Mouse (Mus musculus): ENCODE data around the gene Slc35f3.

Gene Slc35f3

GRCm38 (mm10) chr8:126326731-126327130 lies 28.4 kb downstream of the Slc35f3 start:
- intact Hi-C loops (cut with DNase I), result no loop called here

- intact Hi-C loops (cut with DNase I), result no loop called here
Measured at GRCm38 (mm10) chr8:126327786-126328185, 29.4 kb downstream of the Slc35f3 start.

- intact Hi-C loops (cut with DNase I), result no loop called here
Measured at GRCm38 (mm10) chr8:126338864-126339263, 40.5 kb downstream of the Slc35f3 start.

- intact Hi-C loops (cut with DNase I), result no loop called here
Measured at GRCm38 (mm10) chr8:126339357-126339756, 41.0 kb downstream of the Slc35f3 start.

GRCm38 (mm10) chr8:126341200-126341599 lies 42.8 kb downstream of the Slc35f3 start:
- intact Hi-C loops (cut with DNase I), result no loop called here

- intact Hi-C loops (cut with DNase I), result no loop called here
Measured at GRCm38 (mm10) chr8:126343427-126343826, 45.1 kb downstream of the Slc35f3 start.

GRCm38 (mm10) chr8:126345100-126345499 lies 46.7 kb downstream of the Slc35f3 start:
- intact Hi-C loops (cut with DNase I), result no loop called here

- intact Hi-C loops (cut with DNase I), result no loop called here
Measured at GRCm38 (mm10) chr8:126353259-126353658, 54.9 kb downstream of the Slc35f3 start.

- intact Hi-C loops (cut with DNase I), result no loop called here
Measured at GRCm38 (mm10) chr8:126357946-126358345, 59.6 kb downstream of the Slc35f3 start.

GRCm38 (mm10) chr8:126359296-126359695 lies 60.9 kb downstream of the Slc35f3 start:
- intact Hi-C loops (cut with DNase I), result no loop called here

GRCm38 (mm10) chr8:126360106-126360505 lies 61.7 kb downstream of the Slc35f3 start:
- intact Hi-C loops (cut with DNase I), result no loop called here

GRCm38 (mm10) chr8:126360701-126361100 lies 62.3 kb downstream of the Slc35f3 start:
- intact Hi-C loops (cut with DNase I), result no loop called here

- intact Hi-C loops (cut with DNase I), result no loop called here
Measured at GRCm38 (mm10) chr8:126366251-126366650, 67.9 kb downstream of the Slc35f3 start.

GRCm38 (mm10) chr8:126368349-126369054 lies 70.1 kb downstream of the Slc35f3 start:
- intact Hi-C loops (cut with DNase I), result no loop called here

GRCm38 (mm10) chr8:126371871-126372270 lies 73.5 kb downstream of the Slc35f3 start:
- intact Hi-C loops (cut with DNase I), result no loop called here

GRCm38 (mm10) chr8:126379580-126379979 lies 81.2 kb downstream of the Slc35f3 start:
- intact Hi-C loops (cut with DNase I), result no loop called here

GRCm38 (mm10) chr8:126380141-126380540 lies 81.8 kb downstream of the Slc35f3 start:
- intact Hi-C loops (cut with DNase I), result loop anchor here (5.0 to 10.0 kb wide), 2 partner anchors 85 to 113 kb away; partner anchors contain the start of gene Slc35f3

- intact Hi-C loops (cut with DNase I), result loop anchor here (5.0 to 10.0 kb wide), 2 partner anchors 86 to 114 kb away; partner anchors contain the start of gene Slc35f3
Measured at GRCm38 (mm10) chr8:126381299-126381698, 82.9 kb downstream of the Slc35f3 start.

- intact Hi-C loops (cut with DNase I), result loop anchor here (5.0 to 10.0 kb wide), 2 partner anchors 87 to 115 kb away; partner anchors contain the start of gene Slc35f3
Measured at GRCm38 (mm10) chr8:126382216-126382615, 83.9 kb downstream of the Slc35f3 start.

- intact Hi-C loops (cut with DNase I), result loop anchor here (5.0 to 10.0 kb wide), 2 partner anchors 88 to 115 kb away; partner anchors contain the start of gene Slc35f3
Measured at GRCm38 (mm10) chr8:126382749-126383148, 84.4 kb downstream of the Slc35f3 start.

- intact Hi-C loops (cut with DNase I), result loop anchor here (10.0 kb wide), 1 partner anchor 93 kb away; the partner anchor contains the start of gene Slc35f3
Measured at GRCm38 (mm10) chr8:126387566-126387965, 89.2 kb downstream of the Slc35f3 start.

- intact Hi-C loops (cut with DNase I), result no loop called here
Measured at GRCm38 (mm10) chr8:126391541-126391940, 93.2 kb downstream of the Slc35f3 start.

GRCm38 (mm10) chr8:126395386-126395785 lies 97.0 kb downstream of the Slc35f3 start:
- intact Hi-C loops (cut with DNase I), result no loop called here

All from adrenal gland (tissue).